Mouse (Mus musculus): ENCODE measurements around the gene Ccdc185.

Ccdc185 gene

DNA sequence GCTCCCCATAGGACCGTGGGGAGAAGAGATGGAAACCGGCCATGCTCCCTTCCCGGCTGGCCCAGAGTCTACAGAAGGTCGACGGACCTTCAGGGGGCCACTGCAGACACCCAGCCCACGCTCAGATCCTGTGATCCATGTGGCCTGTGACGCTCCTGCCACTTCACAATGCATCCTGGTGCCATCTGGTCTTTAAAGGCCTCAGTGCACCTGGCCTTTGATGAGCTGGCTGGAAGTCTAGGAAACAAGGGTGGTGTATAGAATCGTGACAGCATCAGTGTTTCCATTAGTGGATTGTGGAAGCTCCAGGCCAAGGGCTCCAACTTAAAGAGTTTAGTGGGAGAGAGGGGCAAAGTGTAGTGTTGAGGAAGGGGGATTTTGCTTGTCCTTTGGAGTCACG, at the start of gene Ccdc185:
Gene Ccdc185 (minus strand): TSS at position 101 of the 400 bp plus-strand sequence.
- DNase-seq (ENCODE audit: low spot score in 2 of 2): no peak

DNA sequence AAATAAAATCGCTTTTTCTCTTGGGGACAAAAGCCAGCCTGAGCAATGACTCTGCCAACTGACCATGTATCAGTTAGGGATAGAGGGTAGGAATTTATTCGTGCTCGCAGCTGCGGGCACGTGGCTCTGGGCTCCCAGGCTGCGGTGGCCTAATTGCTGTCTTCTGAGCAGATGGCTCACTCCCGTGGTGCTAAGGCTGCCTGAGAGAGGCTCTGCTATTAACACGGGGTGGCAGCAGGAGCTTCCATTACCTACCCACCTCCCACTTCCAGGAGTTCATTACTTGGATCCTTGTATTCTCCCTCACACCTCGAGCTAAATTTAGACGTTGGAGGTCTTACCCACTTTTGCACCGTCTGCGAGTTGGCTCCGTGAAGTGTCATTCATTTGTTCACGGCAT, 48.1 kb upstream of the Ccdc185 start:
- DNase-seq (ENCODE audit: low spot score in 2 of 2): peak; percentile 47 to 57

DNA sequence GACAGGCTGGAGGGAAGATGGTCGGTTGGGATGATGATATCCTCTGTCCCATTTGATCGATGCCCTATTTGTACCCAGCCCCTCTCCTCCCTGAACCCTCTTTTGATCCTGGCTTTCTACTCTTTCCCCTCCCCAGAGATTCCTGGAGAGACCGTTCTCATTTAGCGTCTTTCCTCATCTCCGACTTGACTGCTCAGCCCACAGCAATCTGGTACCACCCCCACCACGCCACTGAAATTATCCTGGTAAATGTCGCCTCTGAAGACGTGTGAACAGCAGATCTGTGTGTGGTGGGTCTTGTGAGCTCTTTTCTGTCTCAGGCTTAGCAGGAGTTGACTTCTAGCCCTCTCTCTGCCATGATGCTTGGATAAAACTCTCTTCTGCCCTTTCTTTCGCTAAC, 45.6 kb upstream of the Ccdc185 start:
- peak; percentile 60 to 71 for DNase-seq (ENCODE audit: low spot score in 2 of 2)

DNA sequence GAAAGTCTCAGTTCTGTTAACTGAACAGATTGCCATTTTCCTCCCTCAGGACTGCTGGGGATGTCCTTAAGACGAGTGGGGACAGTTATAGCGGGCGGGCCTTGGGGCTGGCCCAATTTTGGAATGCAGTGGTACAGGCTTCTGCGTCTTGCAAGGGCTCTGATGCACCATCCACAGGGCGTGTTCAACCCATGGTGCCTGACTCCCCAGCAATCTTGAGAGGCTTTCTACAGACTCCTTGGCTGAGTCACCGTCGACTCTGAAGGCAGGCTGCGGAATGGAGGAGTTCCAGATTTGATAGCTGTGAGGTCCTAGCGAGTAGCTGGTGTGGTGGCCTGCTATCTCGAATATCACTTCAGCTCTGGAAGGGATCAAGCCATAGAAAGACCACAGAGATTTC, 45.2 kb upstream of the Ccdc185 start:
- peak; percentile 60 to 66 for DNase-seq (ENCODE audit: low spot score in 2 of 2)

DNA sequence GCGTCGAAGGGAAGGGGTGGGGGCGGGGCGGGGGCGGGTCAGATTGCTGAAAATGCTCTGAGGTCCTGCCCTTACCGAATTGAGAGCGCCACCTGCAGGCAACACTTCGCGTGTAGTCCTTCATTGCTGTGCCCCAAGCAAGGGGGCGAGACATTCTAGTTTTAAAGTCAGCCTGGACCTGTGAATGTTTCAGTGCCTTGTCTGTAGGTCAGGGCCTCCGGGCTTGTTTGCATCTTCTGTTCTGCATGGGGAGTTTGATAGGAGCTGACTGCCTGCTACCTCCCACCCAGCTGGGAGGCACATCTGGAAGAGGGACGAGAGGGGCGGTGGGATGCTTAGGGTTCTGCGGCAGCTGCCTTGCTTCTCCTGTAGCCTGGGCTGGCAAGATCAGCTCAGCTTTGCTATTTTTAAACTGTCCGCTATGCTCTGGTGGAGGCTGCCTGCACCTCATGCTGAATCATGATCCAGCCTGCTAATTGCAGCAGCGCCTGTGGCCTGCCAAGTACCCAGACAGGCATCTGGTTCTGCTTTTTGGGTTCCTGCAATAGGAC, 43.6 kb upstream of the Ccdc185 start:
- DNase-seq (ENCODE audit: low spot score in 2 of 2): peak; percentile 73 to 79

DNA sequence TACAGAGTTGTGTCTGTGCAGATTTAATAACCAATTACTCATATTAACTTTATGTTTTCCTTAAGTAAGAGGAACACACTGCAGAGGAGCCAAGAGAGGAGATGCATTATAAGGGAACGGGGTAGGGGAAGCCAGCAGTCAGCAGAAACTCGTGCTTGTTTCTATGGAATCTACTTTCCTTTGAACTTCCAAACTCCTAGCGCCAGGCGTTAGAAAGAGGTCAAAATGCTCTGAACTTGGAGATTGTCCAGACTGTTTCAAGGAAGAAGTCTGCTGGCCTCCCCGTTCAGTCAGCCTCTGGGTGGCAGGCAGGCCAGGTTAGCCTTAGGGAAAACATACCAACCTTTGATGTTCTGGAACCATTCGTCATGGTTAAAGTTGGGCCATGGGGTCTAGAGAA, 39.9 kb upstream of the Ccdc185 start:
- no peak for DNase-seq (ENCODE audit: low spot score in 2 of 2)

DNA sequence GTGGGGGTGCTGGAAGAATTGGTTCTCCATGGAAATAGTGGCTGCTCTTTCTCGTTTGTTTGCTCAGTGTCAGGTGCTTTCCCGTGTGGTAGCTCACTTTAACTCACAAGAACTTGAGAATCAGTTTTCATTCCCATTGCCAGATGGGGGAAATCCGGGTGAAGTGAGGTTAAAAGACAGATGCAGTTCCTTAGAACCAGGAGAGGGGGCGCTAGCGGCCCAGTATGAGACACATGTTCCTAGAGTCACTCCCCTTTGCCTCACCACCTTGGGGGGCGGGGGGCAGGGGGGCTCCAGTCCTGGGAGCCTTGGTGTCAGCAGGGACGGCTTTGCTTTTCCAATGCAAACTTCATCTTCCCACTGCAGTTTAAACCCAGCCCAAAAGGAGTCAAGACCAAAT, 38.0 kb upstream of the Ccdc185 start:
- DNase-seq (ENCODE audit: low spot score in 2 of 2): no peak

DNA sequence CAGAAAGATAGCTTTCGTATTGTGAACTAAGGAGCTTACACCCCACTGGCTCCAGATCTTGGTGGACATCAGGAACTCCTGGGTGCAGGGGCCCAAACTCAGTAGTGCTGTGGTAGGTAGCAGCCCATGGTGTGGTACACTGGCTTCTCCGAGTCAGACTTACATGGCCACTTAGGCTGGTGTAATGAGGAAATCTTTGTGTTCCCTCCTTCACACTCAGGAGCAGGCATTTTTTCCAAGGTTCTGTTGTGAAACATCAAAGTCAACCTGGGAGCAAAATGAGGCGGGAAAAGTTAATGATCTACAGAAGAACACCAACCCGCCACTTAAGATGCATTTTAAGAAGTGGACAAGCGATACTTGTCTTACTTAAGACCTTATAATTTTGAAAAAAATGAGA, 36.5 kb upstream of the Ccdc185 start:
- DNase-seq (ENCODE audit: low spot score in 2 of 2): no peak

DNA sequence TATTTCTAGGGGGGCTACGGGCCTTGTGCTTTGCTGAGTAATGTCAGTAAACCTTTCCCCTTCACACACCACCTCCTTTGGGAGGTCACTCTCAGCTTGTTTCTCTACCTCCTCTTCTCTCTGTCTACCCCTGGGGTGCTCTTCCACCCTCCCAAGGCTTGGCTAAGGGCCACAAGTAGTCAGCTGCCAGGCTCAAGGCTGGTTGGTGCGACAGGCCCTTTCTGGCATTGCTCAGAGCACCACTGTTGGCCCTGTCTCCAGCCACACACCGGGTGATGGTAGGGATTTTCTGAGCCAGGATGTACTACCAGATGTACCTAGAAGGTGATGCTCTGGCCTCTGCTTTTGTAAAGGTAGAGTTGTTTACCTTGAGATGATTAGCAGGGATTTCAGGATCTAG, 35.8 kb upstream of the Ccdc185 start:
- DNase-seq (ENCODE audit: low spot score in 2 of 2): no peak

DNA sequence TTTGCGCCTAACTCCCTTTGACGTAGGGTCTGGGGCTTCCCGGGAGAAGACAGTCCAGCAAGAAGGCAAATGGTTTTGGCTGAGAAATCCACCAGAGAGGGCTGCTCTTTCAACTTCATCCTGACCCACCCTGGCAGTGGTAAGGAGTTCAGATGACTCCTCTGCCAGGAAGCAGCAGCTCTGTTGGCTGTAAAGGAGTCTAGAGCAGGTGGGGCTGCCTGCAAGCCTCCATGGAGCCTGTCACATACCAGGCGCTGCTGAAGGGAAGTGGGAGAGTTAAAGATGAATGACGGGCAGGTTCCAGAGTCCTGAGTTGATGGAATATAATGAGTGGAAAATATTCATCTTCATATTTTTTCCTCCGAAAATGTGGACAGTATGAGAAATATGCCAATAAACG, 34.8 kb upstream of the Ccdc185 start:
- DNase-seq (ENCODE audit: low spot score in 2 of 2): no peak

DNA sequence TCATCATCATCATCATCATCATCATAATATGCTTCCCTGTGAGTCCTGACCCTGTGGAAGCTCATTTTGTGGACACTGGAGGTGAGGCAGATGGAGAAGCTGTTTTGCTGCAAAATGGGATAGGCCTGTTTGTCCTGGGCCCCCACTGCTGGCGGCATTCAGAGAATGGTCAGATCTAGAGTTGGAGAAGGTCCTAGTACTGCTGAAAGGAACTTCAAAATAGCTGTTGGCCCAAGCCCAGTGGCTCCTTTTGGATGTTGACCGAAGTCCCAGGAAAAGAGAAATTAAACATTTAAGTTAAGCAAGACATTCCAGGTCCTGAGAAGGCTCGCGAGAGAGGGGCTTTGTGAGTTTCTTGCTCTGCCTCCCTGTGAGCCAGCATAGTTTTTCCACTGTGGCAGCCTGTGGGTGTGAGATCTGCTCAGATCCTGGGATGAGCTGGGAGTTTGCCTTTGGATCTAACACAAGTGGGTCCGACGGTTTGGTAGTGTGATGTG, 30.1 kb upstream of the Ccdc185 start:
- peak in 1 of 2 experiments; percentile 34 for DNase-seq (ENCODE audit: low spot score in 2 of 2)

DNA sequence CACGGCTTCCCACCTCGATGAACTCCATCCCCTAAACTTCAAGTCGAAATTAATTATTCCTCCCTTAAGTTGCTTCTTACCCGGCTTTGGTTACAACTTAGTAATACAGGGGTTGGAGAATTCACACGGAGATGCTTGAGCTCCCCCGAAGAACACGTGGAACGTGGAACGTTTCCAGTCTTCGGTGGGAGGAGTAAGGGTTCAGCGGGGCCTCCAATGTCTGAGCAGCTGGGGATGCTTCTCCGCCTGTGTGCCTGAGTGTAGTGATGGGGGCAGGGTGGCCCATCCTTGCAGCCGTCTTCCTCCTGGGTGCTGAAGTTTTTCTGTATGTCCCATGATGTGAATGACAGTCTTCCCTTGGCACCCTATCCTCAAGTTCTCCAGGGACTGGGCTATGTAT, 29.2 kb upstream of the Ccdc185 start:
- DNase-seq (ENCODE audit: low spot score in 2 of 2): no peak

DNA sequence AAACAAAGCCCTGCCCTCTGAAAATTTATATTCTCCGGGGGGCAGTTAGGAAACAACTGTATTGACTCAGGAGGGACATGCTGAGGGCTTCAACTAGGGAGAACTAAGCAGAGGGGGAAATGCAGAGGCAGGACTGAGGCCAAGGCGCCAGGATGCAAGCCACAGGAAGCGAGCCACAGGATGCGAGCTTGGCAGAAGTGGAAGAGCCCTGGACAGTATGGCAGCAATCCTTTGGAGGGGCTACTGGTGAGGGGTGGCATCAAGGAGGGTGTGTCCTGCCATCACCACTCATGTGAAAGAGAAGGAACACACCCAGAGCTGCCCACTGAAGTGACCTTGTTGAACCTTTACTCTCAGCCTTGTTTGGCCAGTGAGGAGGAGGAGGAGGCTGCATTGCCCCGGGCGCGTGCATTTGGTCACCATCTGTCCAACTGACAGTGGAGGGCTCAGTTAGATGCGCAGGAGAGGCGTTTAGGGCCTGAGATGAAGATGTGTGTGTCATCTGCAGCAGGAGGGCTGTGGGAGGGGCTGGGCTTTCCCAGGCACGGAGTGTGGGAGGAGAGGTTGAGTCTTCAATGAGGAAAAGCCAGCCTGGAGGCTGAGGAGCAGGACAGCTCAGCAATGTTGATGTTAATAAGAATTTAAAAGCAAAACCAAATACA, 27.9 kb upstream of the Ccdc185 start:
- DNase-seq (ENCODE audit: low spot score in 2 of 2): no peak

DNA sequence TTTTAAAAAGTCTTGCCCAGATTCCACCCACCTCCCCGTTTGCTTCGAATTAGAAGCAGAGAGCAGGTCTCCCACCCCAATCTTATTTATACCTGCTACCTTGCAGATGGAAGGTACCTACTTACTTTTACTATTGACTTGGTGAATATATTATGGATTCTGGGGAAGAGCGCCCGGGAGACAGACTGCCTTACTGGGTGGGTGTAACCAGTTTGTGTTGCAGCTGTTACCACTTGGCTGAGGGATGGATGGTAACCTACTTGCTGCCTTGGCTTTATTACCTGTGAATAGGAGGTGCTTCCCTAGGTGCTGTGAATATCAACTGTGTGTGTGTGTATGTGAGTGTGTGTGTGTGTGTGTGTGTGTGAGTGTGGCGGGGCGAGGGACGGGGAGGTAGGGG, 26.6 kb upstream of the Ccdc185 start:
- no peak for DNase-seq (ENCODE audit: low spot score in 2 of 2)

DNA sequence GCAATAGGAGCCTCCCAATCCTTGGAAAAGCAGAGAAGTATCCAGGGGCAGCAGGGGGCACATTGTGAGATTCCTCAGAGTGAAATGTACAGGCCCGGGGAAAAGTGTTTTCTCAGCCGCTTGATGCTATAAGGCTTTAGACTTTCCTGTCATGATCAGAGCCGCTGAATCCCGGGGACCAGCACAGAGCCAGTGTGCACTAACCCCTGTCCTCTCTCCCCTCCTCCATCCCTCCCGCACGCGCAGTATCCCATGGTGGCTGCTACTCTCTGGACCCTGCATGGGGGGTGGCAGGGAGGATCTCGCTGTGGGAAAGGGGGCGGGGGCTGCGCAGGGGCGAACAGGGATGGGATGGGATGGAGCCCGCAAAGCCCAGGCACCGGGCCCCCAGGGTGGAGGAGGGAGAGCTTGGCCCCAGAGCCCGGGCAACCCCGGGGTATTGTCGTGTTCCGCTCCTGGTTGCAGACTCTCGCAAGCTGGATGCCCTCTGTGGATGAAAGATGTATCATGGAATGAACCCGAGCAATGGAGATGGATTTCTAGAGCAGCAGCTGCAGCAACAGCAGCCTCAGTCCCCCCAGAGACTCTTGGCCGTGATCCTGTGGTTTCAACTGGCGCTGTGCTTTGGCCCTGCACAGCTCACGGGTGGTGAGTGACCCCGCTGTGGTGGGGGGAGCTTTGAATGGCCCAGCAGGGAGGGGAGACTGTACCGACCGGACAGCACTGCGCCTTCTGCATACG, 15.7 kb upstream of the Ccdc185 start:
- DNase-seq (ENCODE audit: low spot score in 2 of 2): peak; percentile 50 to 53

DNA sequence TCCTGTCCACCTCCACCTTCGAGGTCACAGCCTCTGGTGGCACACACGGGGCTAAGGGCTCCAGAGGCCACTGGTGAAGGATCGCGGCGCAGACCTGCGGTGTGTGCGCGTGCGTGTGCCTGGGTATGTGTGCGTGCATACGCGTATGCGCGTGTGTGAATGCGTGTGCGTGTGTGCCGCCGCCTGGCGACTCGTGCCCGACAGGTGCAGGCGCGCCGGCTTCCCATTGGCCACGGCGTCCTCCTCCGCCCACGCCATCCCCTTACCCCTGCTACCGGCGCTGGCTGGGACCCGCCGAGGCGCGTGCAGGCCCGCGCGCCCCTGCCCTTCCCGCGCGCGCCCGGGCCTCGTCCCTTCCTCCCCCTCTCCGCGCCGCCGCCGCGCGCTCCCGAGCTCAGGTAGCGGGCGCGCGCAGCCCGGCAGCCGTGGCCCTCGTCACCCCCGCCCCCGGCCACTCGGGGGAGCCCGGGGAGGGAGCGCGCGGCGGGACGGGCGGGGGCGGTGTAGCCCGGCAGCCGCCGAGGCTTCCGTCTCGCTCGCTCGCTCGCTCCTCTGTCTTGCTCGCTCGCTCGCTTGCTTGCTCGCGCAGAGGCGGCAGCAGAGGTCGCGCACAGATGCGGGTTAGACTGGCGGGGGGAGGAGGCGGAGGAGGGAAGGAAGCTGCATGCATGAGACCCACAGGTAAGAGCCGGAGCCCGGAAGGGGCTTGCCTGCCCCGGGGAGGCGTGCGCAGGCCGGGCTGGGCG, 14.9 kb upstream of the Ccdc185 start, which contains the start of gene Susd4:
Gene Susd4 (plus strand): TSS at position 145 of the 746 bp plus-strand sequence.
- DNase-seq (ENCODE audit: low spot score in 2 of 2): peak; percentile 93 to 95

DNA sequence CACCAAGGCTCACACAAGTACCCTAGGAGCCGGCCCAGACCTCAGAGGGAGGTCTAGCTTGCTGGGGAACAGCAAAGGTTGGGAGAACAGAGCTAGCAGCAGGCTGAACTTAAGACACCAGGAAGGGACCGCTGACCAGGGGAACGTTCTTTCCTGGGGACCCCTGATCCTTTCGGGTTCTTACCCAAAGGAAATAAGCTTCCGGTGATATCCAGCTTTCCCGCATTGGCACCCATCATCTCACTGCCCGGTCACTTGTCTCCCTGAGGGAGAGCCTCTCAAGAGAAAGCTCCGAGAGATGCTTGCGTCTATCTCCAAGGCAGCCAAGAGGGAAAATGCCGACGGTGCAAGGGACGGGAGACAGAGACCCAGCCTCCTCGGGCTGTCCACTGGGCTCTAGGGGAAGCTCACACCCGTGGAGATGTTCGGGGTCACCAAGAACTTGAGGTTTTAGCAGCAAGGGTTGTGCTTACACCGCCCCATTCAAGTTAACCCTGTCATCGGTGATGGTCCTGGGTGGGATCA, 14.3 kb upstream of the Ccdc185 start:
- DNase-seq (ENCODE audit: low spot score in 2 of 2): no peak

DNA sequence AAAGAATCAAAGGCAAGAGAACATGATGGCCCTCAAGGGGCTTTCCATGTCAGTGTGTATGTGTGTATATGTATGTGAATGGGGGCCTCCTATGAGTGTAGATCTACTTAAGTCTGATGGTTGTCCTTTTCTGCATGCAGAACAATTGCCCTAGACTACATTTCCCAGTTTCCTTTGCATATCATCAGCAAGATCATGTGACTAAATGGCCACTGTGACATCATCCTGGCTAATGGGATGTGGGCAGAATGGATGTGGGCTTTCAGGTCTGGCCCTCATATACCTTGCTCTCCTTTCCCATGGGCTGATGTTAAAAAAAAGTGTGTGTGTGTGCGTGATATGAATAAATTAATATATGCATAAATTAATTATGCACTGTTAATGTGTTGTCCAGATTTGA, 9.8 kb upstream of the Ccdc185 start:
- DNase-seq (ENCODE audit: low spot score in 2 of 2): no peak

DNA sequence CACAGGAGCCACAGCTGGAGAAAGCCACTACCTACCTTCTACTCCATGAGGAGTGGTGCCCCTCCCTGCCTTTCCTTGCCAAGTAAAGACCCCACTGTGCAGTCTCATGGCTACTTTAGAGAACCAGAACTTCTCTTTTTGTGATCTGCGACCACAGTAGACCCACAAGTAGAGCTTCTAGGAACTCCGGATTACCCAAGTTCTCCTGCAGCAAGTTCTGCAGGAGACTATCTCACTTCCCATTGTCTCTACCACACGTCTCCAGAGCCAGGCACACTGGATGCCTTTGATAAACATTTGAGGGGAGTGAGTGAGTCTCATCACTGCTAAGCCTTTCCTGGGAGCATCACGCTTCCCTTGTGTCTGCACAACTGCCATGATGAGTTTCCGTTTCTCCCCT, 5.9 kb upstream of the Ccdc185 start:
- DNase-seq (ENCODE audit: low spot score in 2 of 2): no peak

DNA sequence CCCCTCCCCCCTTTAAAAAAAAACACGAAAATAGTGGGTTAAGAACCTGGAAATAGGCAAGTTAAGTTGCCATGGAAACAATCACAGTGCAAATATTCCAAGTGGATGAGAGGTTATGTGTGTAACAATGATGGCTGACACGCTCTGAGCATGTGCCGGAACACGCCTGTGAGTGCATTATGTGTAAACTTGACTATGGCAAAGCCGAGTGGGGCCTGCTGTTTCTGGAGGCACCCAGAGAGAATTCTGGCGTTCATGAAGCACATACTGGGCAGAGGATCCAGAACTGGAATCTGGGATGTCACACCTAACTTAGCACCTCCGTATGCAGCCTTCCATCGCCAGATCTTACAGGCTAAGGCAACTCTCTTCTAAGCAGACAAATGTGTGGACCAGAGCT, 4.7 kb upstream of the Ccdc185 start:
- DNase-seq (ENCODE audit: low spot score in 2 of 2): peak in 1 of 2 experiments; percentile 50

DNA sequence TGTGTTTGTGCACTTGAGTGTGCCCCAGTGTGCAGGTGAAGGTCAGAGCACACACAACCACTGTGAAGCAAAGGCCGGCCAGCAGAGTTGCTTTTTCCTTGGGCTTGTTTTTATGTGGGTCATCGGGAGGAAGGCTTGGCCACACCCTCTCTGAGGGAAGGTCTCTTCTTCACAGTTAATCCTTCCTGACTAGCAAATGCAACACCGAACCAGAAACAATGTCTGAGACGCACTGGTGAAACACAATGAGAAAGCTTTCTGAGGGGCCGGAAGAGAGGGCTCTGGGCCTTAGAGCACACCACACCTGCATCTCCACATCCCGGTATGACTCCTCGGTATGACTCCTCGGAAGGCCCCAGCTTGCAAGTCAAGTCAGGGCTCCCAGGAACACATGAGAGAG, 2.3 kb upstream of the Ccdc185 start:
- no peak for DNase-seq (ENCODE audit: low spot score in 2 of 2)

DNA sequence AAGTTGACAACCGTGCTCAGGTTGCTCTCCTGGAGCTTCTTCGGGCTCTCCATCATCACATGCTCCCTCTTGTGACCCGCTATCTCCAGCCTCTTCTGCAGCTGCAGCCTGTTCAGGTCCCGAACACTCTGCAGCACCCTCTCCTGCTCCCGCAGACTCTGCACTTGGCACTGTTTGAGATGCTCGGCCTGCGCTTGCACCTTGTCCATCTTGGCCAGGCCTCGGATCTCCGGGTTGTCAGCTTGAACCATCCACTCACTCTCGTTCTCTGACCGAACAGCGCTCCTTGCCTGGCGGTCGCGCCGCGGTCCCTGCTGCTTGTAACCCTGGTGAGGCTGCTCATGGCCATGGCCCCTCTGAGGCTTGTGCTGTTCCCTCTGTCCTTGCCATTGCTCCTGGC, 1.1 kb downstream of the Ccdc185 start:
- no peak for DNase-seq (ENCODE audit: low spot score in 2 of 2)
